Mouse (Mus musculus): ENCODE data around the gene Synj2bp. TPM values are rescaled to one million over a fixed set of nuclear protein-coding genes. Genes with fewer than 3 reads are reported as not detected.
A peak's percentile ranks its signal among the peaks of the same experiment; 100 is the strongest.
"Not testable (repeated sequence)": the region's sequence is repeated elsewhere in the genome, so short reads cannot be mapped to it uniquely, and the experiment has no call there.

The Synj2bp gene
- total and polyA plus RNA-seq, 2 experiments = 32.3 to 55.0 TPM

DNA sequence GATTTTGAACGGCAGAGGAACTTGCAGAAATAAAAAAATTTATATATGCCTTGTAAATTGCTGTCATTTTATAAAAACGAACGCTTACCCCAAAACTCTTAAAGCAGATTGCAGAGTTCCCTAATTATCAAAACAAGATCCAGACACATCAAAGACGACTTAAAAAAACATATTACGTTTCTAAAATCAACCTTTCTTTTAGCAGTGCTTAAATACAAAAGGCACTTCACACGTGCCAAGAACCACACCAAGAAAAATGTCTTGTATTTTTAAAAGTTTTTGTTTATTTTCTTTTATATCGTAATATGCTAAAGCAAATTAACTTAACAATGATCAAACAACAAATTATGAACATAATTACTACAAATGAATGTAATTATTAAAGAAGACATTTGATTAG lies 48.5 kb downstream of the Synj2bp start:
- 0 out of 2 replicates have a peak, but pooled peaks cover 4% of the 10 kb centered on the region for H3K4me1 ChIP-seq (ENCODE audit: control insufficient read depth, insufficient read depth, low read length)
- peaks cover 5% of the 10 kb centered on the region; the same call in 1 of the 2 replicates for H3K36me3 ChIP-seq (ENCODE audit: control insufficient read depth, insufficient read depth, low read length)
- no peak for DNase-seq (ENCODE audit: extremely low read depth, low read depth, low spot score)
- H3K4me3 ChIP-seq (ENCODE audit: insufficient read depth, low read depth, low read length) = peak overlapping the region; percentile 88
- peak overlapping the region; percentile 93 for H3K9ac ChIP-seq (ENCODE audit: low read depth, low read length)
- peak overlapping the region; percentile 94 for H3K27ac ChIP-seq (replicated peaks; ENCODE audit: insufficient read depth, low read depth, low read length)
- TF ChIP-seq POLR2A (IDR thresholded peaks at IDR 0.05; ENCODE audit: extremely low read depth, insufficient read depth, low read length) = no peak
- TF ChIP-seq CTCF (IDR thresholded peaks at IDR 0.05; ENCODE audit: low read depth, low read length) = no peak
- peaks cover 5% of the 10 kb centered on the region; the same call in 1 of the 2 replicates for H3K79me2 ChIP-seq (ENCODE audit: control insufficient read depth, insufficient read depth, low read length)
- no peaks in the 10 kb centered on the region for H3K27me3 ChIP-seq (ENCODE audit: control insufficient read depth, insufficient read depth, low read length)
- WGBS = under 1% methylated on average over 7 of the region's 7 CpGs

- TF ChIP-seq POLR2A (IDR thresholded peaks at IDR 0.05; ENCODE audit: extremely low read depth, insufficient read depth, low read length) (no peak), CTCF (IDR thresholded peaks at IDR 0.05; ENCODE audit: low read depth, low read length) (no peak)
- Histone ChIP-seq H3K4me3 (ENCODE audit: insufficient read depth, low read depth, low read length) (peak overlapping the region; percentile 88), H3K4me1 (ENCODE audit: control insufficient read depth, insufficient read depth, low read length) (0 out of 2 replicates have a peak, but pooled peaks cover 4% of the 10 kb centered on the region), H3K27ac (replicated peaks; ENCODE audit: insufficient read depth, low read depth, low read length) (0 out of 2 replicates have a peak overlapping the region, but pooled peaks have one; percentile 35), H3K36me3 (ENCODE audit: control insufficient read depth, insufficient read depth, low read length) (peaks cover 5% of the 10 kb centered on the region; the same call in 1 of the 2 replicates), H3K79me2 (ENCODE audit: control insufficient read depth, insufficient read depth, low read length) (peaks cover 5% of the 10 kb centered on the region; the same call in 1 of the 2 replicates), H3K27me3 (ENCODE audit: control insufficient read depth, insufficient read depth, low read length) (no peaks in the 10 kb centered on the region), H3K9ac (ENCODE audit: low read depth, low read length) (no peak overlapping the region)
- peak; percentile 43 for DNase-seq (ENCODE audit: extremely low read depth, low read depth, low spot score)
- 24% methylated on average over 17 of the region's 17 CpGs for WGBS
Observed at GRCm38 (mm10) chr12:81483656-81484055, 49.1 kb downstream of the Synj2bp start.

DNA sequence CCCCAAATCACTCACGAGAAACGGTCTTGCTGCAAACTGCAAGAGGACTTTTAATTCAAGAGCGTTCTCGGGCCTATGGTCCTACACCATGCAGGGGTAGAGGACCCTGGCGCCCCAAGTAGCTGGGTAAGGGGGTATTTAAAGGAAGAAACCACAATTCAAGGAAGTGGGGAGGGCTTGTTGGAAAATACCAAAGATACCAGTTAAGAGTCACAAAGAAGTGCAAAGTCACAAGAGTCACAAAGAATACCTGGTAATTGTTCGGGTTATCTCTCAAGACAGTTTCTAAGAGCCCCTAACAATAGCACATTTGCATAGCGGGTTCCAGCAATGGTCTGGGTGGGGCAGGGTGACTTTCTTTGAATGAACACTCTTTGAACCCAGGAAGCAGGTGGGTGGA lies 73.7 kb downstream of the Synj2bp start:
- not testable (repeated sequence) for H3K27me3 ChIP-seq (ENCODE audit: control insufficient read depth, insufficient read depth, low read length); H3K9ac ChIP-seq (ENCODE audit: low read depth, low read length); DNase-seq (ENCODE audit: extremely low read depth, low read depth, low spot score); H3K4me3 ChIP-seq (ENCODE audit: insufficient read depth, low read depth, low read length); H3K27ac ChIP-seq (replicated peaks; ENCODE audit: insufficient read depth, low read depth, low read length); H3K36me3 ChIP-seq (ENCODE audit: control insufficient read depth, insufficient read depth, low read length); H3K4me1 ChIP-seq (ENCODE audit: control insufficient read depth, insufficient read depth, low read length); H3K79me2 ChIP-seq (ENCODE audit: control insufficient read depth, insufficient read depth, low read length)
- 98% methylated on average over 7 of the region's 7 CpGs for WGBS

Other genes with a start within 250 kb of the Synj2bp start
- gene Slc8a3, start 199.7 kb downstream of the Synj2bp start, total RNA-seq (2014; rRNA removed) = under 0.01 and 0.07 TPM in 2 replicates
- 0.01 TPM in 1 of 2 replicates, not detected in the other for gene Slc8a3, start 199.7 kb downstream of the Synj2bp start, polyA plus RNA-seq (2012; rRNA removed)
- 2.3 and 2.5 TPM in 2 replicates for gene Gm4787, start 153.4 kb downstream of the Synj2bp start, total RNA-seq (2014; rRNA removed)
- gene Gm4787, start 153.4 kb downstream of the Synj2bp start, polyA plus RNA-seq (2012; rRNA removed) = 0.11 and 0.18 TPM in 2 replicates
- 1.9 and 2.6 TPM in 2 replicates for gene Adam4, start 111.0 kb downstream of the Synj2bp start, total RNA-seq (2014; rRNA removed)
- gene Adam4, start 111.0 kb downstream of the Synj2bp start, polyA plus RNA-seq (2012; rRNA removed) = 0.05 and 0.35 TPM in 2 replicates
- gene Cox16, start 47.8 kb downstream of the Synj2bp start, total RNA-seq (2014; rRNA removed) = 98.8 and 106 TPM in 2 replicates
- 101 and 114 TPM in 2 replicates for gene Cox16, start 47.8 kb downstream of the Synj2bp start, polyA plus RNA-seq (2012; rRNA removed)
- gene Gm20498, start within 50 bp of the Synj2bp start, total RNA-seq (2014; rRNA removed) = 5.8 and 6.2 TPM in 2 replicates
- gene Gm20498, start within 50 bp of the Synj2bp start, polyA plus RNA-seq (2012; rRNA removed) = 13.9 and 18.6 TPM in 2 replicates
- gene Adam21, start 35.6 kb upstream of the Synj2bp start, total RNA-seq (2014; rRNA removed) = 0.09 and 0.13 TPM in 2 replicates
- gene Adam21, start 35.6 kb upstream of the Synj2bp start, polyA plus RNA-seq (2012; rRNA removed) = 0.02 TPM in 1 of 2 replicates, not detected in the other
- gene Med6, start 62.1 kb upstream of the Synj2bp start, total RNA-seq (2014; rRNA removed) = 18.4 and 19.9 TPM in 2 replicates
- gene Med6, start 62.1 kb upstream of the Synj2bp start, polyA plus RNA-seq (2012; rRNA removed) = 3.5 and 6.0 TPM in 2 replicates
- gene Ttc9, start 98.3 kb upstream of the Synj2bp start, total RNA-seq (2014; rRNA removed) = 0.13 TPM in 1 of 2 replicates, not detected in the other
- gene Ttc9, start 98.3 kb upstream of the Synj2bp start, polyA plus RNA-seq (2012; rRNA removed) = not detected in 2 replicates
- gene Map3k9, start 248.3 kb upstream of the Synj2bp start, total RNA-seq (2014; rRNA removed) = 0.09 and 0.13 TPM in 2 replicates
- gene Map3k9, start 248.3 kb upstream of the Synj2bp start, polyA plus RNA-seq (2012; rRNA removed) = 0.07 TPM in 1 of 2 replicates, not detected in the other

Measured in liver, adult 2 months (tissue).